18 mouse cellular contexts compared by ENCODE assay signal in genomic region chr9:111019022-111019421, GRCm38 (mm10). TPM values are rescaled to one million over a fixed set of nuclear protein-coding genes. Genes with fewer than 3 reads are reported as not detected.
A peak's percentile ranks its signal among the peaks of the same experiment; 100 is the strongest.
DNase-seq lines count a peak whose midpoint lies in the region; ATAC-seq lines count a peak whose summit lies in the region.
"Had no signal": no experiment of that assay in that cellular context is flagged by ENCODE, and none has a peak within 500 bp of the region (broad histone marks: within the 10 kb centered on the region; RNA-seq: fewer than 3 reads in every experiment).

Ltf (plus strand) TSS chr9:111019271.

- no peaks in the 10 kb centered on the region for H3K27me3 ChIP-seq in intestine, embryonic 16.5 days (replicated peaks; ENCODE audit: control insufficient read depth, insufficient read depth, low read length)
- H3K27me3 ChIP-seq: hindbrain, embryonic 13.5 days had no signal

- ATAC-seq in intestine, embryonic 16.5 days = peak; percentile 96
- ATAC-seq: midbrain, embryonic 16.5 days had no signal

- H3K9me3 ChIP-seq in intestine, embryonic 16.5 days (ENCODE audit: control insufficient read depth, low read length) = no peaks in the 10 kb centered on the region
- H3K9me3 ChIP-seq: hindbrain, embryonic 13.5 days had no signal

- intact Hi-C loops in left cerebral cortex, postnatal 4 days (cut with DNase I) = no loop called here

- H3K27ac ChIP-seq in intestine, embryonic 16.5 days (ENCODE audit: low read length) = peak within 1 kb of the TSS; percentile 15; the same call in 1 of the 2 replicates
- H3K27ac ChIP-seq in macrophage = no peak within 1 kb of the TSS
- H3K27ac ChIP-seq: hindbrain, embryonic 13.5 days had no signal

- DNase-seq in adrenal gland, postnatal 10 days = no peak
- no peak for DNase-seq in adrenal gland, postnatal 14 days
- peak; percentile 20 for DNase-seq in 416B (ENCODE audit: low read depth)
- no peak for DNase-seq in gastrocnemius, postnatal 25 days
- DNase-seq in embryo, embryonic 9.5 days (ENCODE audit: extremely low spot score) = no peak
- DNase-seq in left cerebral cortex, postnatal 4 days = no peak
- DNase-seq: adrenal gland, postnatal 25 days; cerebellum, adult 11 months; kidney, adult 9 months; lung, embryonic 14.5 days had no signal

- H3K4me1 ChIP-seq in intestine, embryonic 16.5 days (ENCODE audit: control insufficient read depth, insufficient read depth, low read length) = no peaks in the 10 kb centered on the region
- H3K4me1 ChIP-seq: hindbrain, embryonic 13.5 days had no signal

- H3K79me2 ChIP-seq in macrophage (ENCODE audit: inconsistent target) = no peaks in the 10 kb centered on the region

- no peaks in the 10 kb centered on the region for H3K36me3 ChIP-seq in intestine, embryonic 16.5 days (ENCODE audit: control insufficient read depth, insufficient read depth, low read length)
- no peaks in the 10 kb centered on the region for H3K36me3 ChIP-seq in macrophage (ENCODE audit: inconsistent target)
- H3K36me3 ChIP-seq: hindbrain, embryonic 13.5 days had no signal

- H3K4me3 ChIP-seq in intestine, embryonic 16.5 days (ENCODE audit: low read length) = no peak within 1 kb of the TSS
- H3K4me3 ChIP-seq in macrophage (ENCODE audit: inconsistent target) = no peak within 1 kb of the TSS
- H3K4me3 ChIP-seq: erythroblast, embryonic 14.5 days; hindbrain, embryonic 13.5 days had no signal

- no peak within 1 kb of the TSS for H3K4me2 ChIP-seq in intestine, embryonic 16.5 days (ENCODE audit: low read depth, low read length)
- H3K4me2 ChIP-seq: heart, embryonic 11.5 days; hindbrain, embryonic 13.5 days; lung, embryonic 14.5 days had no signal

- H3K9ac ChIP-seq in intestine, embryonic 16.5 days (ENCODE audit: low read depth, low read length) = peak within 1 kb of the TSS; percentile 11; the same call in 1 of the 2 replicates
- H3K9ac ChIP-seq: hindbrain, embryonic 13.5 days; lung, embryonic 14.5 days had no signal

- WGBS in intestine, embryonic 16.5 days = 66% methylated on average over 5 of the region's 5 CpGs
- WGBS in macrophage (ENCODE audit: missing documents) = 26% methylated on average over 5 of the region's 5 CpGs

RNA-seq across cellular contexts. Expression of gene Ltf, which starts in this region (rescaled TPM):
- total RNA-seq in adrenal gland, postnatal 10 days (2021) = 10 to 100 TPM; 14.8 to 15.6 TPM
- total RNA-seq in adrenal gland, postnatal 14 days (2021) = 2.6 and 7.3 TPM in 2 replicates
- 3.2 and 3.4 TPM in 2 replicates for polyA plus RNA-seq in intestine, embryonic 16.5 days (2015; fragmentation: Nextera tagmentation; extraction: Ambion mirVana)
- total RNA-seq in macrophage (2018; cell fraction: chromatin; rRNA removed) = 1 to 10 TPM in 3 of 26 experiments, under 1 TPM in 2, not detected in 21; 0.55 to 4.6 (median 1.3) TPM
- 1 to 10 TPM in 13 of 26 experiments, under 1 TPM in 12, not detected in 1; 0.11 to 7.7 (median 1.1) TPM for total RNA-seq in macrophage (2018; cell fraction: cytosol; rRNA removed)
- total RNA-seq in macrophage (2018; cell fraction: nucleus; rRNA removed) = 10 to 100 TPM in 1 of 26 experiments, 1 to 10 TPM in 19, under 1 TPM in 4, not detected in 2; 0.24 to 10.7 (median 2.4) TPM
- 1.6 to 15.3 TPM (median 4.9 TPM) in 3 replicates for polyA plus RNA-seq in macrophage (2018)
- total RNA-seq in gastrocnemius, postnatal 25 days (2021) = not detected
- total RNA-seq in left cerebral cortex, postnatal 4 days (2021) = 1 to 10 TPM in 1 of 2 experiments, under 1 TPM in 1; 0.91 to 1.7 TPM
- total RNA-seq: layer of hippocampus, adult 8-10 months had no signal
- polyA plus RNA-seq: erythroblast, embryonic 14.5 days; testis, adult 2 months had no signal
